Mouse (Mus musculus): ENCODE results near the gene Oas1h.
"Not testable (repeated sequence)": the region's sequence is repeated elsewhere in the genome, so short reads cannot be mapped to it uniquely, and the experiment has no call there.

Gene Oas1h

GRCm38 (mm10) chr5:120881681-120882080, 20.5 kb downstream of the Oas1h start:
- not testable (repeated sequence) for DNase-seq (ENCODE audit: low read depth, low spot score)

DNA sequence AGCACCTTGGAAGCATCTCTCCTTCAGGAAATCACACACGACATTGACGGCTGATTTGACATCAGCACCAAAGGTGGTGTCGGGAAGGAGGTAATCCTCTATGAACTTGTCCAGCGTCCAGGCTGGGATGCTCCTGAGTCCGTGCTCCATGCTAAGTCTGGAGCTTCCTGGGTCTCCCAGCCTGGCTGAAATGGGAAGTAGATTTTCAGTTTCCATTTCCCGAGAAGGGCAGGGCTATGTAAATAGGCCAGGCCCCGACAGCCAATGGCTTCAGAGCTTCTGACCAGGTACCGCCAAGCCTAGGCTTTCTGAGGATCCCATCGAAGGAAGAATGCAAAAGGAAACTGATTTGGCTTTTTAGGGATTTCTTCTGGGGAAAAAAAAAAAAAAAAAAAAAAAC, 26.2 kb downstream of the Oas1h start, which contains the start of gene Oas1g:
TSS of gene Oas1g (minus strand) at position 201 of the 400 bp plus-strand sequence.
- DNase-seq (ENCODE audit: low read depth, low spot score) = not testable (repeated sequence)

- DNase-seq (ENCODE audit: low read depth, low spot score) = no peak
Observed at GRCm38 (mm10) chr5:120887831-120888230, 26.6 kb downstream of the Oas1h start.

DNA sequence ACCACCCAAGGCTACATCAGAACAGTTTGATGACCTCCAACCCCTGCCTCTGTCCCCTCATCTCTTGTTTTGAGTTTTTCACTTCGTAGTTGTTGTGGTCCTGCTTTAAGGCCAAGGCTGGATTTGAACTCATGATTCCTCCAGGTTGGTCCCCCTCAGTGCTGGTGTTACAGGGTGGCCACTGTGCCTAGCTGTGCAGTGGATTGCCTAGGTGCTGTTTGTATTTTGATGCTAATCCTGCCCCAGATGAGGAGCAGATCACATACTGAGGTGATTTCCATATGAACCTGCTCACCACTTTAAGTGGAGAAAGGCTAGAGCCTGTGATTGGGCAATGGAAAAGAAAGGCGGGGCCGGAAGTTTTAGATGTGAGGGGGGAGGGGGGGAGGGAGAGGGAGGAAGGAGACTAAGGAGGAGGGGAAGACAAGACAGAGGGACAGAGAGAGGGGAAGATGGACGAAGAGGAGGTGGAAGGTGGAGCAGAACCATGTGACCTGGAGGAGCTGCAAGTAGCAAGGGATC, 27.1 kb downstream of the Oas1h start:
- DNase-seq (ENCODE audit: low read depth, low spot score) = not testable (repeated sequence)

- DNase-seq (ENCODE audit: low read depth, low spot score) = no peak
Observed at GRCm38 (mm10) chr5:120890026-120890425, 28.8 kb downstream of the Oas1h start.

DNA sequence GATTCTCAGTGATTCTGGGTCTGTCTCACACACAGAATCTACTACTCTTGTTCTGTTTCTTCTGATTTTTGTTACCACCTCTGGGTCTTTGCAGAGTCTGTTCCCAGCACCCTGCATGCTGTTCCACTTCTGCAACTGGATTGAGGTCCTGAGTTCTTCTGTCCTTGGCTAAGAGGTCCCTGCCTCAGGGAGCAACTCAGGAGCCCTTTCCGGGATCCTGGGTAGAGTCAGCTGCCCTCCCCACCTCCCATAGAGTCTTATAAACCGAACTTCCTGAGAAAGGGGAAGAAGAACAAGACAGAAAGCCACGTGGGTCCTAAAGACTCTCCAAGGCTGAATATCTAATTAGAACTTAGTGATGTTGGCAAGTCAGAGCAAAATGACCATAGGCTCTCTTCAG, 29.8 kb downstream of the Oas1h start:
- DNase-seq (ENCODE audit: low read depth, low spot score) = no peak

DNA sequence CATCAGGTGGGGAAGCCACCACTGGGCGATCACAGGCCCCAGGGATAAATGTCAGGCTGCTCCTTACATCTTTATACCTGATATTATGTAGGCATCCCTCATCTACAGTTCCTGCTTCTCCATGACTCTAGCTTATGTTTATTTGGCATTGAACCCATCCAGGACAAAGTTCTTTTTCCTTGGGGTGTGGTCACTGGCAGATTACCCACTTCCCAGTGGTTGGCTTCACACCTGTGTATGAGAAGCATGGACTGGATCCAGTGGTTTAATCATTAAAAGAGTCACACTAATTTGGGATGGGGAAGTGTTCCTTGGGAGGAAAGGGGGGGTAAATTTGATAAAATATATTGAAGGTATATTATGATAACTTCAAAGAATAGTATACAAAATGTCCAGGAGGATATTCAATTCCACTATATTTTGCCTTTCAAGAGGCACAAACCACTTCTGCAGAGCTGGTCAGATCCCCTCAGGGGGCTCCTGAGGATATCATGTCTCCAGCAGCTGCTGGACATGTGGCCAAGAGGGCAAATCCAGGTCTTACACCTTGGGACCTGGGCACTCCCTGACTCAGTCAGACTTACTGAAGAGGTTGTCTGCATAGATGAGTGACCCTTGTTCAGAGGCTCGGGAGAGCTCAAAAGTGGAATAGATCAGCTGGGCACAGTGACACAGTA, 30.5 kb downstream of the Oas1h start:
- DNase-seq (ENCODE audit: low read depth, low spot score) = not testable (repeated sequence)

DNA sequence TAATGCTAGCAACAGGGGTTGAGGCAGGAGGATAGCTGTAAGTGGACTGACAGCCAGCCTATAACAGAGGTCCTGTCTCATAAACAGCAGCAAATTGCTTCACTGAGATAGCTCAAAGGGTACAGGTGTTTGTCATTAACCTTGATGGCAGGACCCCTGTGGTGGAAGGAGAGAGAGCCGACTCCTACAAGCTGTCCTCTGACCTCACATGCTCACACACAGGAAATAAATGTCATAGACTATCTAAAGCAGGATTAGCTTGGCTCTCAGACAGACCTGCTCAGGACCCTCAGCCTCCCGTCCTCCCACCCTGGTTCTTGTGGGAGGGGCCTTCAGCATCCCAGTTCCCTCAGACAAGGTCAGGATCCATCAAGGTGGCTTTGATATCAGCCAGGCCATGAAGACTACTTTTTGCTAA, 31.0 kb downstream of the Oas1h start:
- DNase-seq (ENCODE audit: low read depth, low spot score) = no peak

DNA sequence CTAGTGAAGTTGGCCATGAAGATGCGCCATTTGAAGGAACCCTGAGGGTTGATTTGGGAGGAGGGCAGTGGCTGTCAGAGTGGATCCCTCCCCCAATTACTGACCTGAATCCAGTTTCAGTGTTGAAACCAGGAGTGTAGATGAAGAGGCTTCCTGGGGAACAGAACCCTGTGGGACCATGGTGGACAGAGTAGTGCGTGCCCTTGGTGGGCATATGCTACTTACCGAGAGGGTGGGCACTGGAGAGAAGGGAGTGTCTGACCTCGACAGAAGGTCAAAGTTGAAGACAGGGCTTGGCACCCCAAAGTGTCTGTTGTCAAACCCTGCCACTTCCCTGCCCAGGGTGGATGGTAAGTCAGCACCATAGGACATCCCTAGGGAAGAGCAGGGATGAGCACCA, 32.6 kb downstream of the Oas1h start:
- not testable (repeated sequence) for DNase-seq (ENCODE audit: low read depth, low spot score)

- not testable (repeated sequence) for DNase-seq (ENCODE audit: low read depth, low spot score)
Observed at GRCm38 (mm10) chr5:120894692-120895091, 33.5 kb downstream of the Oas1h start.

DNA sequence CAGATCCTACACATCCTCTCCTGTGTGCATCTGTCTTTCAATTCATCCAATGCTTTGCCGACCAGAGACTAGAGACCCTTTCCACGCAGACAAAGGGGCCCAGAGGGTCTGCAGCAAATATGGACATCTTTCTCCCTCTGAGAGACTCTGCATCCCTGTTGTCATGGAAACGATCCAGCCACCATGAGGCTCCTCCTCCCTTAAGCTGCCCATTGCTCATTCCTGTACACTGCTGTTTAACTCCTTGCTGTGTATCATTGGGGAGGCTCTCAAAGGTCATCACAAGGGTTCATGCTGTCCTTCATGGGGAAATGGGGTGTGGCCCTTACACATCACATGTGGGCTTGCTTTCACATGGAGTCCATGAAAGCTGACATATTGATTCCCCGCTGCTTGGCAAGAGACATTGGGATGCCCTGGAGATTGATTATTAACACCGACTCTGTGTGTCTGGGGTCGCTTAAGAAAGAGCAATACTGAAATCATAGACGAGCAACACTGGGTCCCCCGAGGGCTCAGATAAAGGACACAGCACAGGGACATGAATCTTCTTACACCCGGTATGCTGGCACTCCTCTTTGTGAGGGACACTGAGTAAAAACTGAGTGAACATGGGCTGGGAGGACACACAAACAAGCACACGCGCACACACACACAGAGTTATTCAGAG, 34.1 kb downstream of the Oas1h start:
- DNase-seq (ENCODE audit: low read depth, low spot score) = no peak

DNA sequence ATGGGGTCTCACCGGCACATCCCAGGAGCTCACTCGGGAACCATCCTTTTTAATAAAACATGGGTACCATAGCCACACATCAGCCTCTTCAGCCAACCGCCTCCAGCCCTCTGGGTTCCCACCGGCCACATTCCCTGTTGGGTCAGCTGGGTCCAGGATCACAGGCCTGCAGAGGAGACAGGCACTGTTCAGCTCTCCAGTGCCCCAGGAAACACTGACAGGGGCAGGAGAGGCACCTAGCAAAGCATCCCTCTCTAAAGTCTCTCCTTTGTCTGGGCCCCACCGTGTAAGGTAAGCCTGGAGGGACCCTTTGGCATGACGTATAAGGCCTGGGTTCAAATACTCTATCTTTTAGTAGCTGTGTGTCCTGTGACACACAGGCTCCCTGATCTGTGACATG, 37.1 kb downstream of the Oas1h start:
- no peak for DNase-seq (ENCODE audit: low read depth, low spot score)

- no peak for DNase-seq (ENCODE audit: low read depth, low spot score)
Observed at GRCm38 (mm10) chr5:120898726-120899125, 37.5 kb downstream of the Oas1h start.

DNA sequence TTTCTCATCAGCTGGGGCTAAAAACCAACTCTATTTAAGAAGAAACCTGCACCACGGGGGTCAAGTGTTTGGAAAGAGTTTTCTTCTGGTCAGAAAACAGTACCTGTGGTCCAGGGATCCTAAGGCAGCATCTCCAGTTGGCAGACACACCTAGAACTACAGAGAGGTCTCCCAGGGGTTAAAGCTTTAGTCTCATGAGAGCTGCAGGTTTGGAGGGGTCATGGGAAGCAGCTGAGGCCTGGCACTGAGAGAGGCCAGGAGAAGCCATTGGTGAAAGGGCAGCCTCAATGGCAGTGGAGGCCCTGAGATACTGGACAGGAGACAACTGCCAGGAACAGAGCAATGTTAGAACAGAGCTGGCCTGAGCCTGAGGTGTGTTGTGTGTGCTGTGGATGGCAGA, 39.4 kb downstream of the Oas1h start:
- DNase-seq (ENCODE audit: low read depth, low spot score) = no peak

DNA sequence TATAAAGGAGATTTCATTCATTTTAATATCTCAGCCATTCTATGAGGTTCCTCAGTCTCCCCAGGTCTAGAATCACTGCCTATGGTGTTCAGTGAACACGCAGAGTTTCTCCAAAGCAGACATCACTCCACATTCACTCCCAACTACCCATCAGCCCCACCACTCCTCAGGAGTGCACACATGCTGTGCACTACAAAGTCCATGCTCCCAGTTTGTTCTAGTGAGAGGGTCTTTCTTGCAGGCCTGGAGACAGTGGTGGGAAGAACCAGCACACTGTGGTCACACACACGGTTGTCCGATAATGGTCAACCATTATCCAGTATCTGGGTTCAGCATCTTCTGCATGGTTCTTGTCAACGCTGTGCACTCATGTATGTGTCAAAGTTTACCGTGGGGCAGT, 40.8 kb downstream of the Oas1h start:
- DNase-seq (ENCODE audit: low read depth, low spot score) = no peak

DNA sequence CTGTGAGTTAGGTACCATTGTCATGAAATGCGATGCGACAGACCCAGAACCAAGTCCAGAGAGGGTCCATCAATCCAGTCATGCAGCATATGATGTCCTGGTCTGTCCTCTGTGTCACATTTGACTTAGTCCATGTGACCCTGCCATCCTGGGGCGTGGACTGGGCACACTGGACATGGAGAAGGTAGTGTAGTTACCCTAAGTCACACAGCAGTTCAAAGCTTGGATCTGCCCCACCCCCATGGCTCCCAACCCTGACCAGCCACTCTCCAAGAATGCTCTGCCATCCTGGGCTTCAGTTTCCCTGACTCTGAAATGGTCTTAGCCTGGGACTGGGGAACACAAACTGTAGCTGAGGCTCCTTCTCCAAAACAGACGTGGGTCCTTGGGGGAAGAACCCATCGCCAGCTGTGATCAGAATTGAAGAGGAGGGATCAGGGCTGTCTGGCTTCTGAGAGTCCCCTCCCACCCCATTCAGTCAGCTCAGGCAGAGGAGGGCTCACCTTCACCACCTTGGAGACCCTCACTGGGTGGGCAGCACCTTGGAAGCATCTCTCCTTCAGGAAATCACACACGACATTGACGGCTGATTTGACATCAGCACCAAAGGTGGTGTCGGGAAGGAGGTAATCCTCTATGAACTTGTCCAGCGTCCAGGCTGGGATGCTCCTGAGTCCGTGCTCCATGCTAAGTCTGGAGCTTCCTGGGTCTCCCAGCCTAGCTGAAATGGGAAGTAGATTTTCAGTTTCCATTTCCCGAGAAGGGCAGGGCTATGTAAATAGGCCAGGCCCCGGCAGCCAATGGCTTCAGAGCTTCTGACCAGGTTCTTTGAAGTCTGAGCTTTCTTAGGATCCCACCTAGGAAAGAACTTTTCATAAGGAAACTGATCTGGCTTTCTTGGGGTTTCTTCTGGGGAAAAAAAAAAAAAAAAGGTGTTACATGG, 45.8 kb downstream of the Oas1h start, which contains the start of gene Oas1a:
TSS of gene Oas1a (minus strand) at position 731 of the 943 bp plus-strand sequence.
- not testable (repeated sequence) for DNase-seq (ENCODE audit: low read depth, low spot score)

DNA sequence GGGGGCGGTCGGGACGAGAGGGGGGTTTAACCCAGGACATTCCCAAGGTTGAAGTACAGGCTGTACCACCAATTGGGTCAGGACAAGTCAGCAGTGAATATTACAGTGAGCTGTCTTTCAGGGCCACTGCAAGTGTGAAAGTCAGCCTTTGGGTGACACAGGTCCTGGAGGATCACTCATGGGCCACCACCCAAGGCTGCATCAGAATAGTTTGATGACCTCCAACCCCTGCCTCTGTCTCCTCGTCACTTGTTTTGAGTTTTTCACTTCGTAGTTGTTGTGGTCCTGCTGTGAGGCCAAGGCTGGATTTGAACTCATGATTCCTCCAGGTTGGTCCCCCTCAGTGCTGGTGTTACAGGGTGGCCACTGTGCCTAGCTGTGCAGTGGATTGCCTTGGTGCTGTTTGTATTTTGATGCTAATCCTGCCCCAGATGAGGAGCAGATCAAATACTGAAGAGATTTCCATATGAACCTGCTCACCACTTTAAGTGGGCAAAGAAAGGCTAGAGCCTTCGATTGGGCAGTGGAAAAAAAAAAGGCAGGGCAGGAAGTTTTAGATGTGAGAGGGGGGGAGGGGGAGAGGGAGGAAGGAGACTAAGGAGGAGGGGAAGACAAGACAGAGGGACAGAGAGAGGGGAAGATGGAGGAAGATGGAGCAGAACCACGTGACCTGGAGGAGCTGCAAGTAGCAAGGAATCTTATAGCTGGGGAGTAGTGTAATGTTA, 47.1 kb downstream of the Oas1h start:
- no peak for DNase-seq (ENCODE audit: low read depth, low spot score)

- DNase-seq (ENCODE audit: low read depth, low spot score) = not testable (repeated sequence)
Observed at GRCm38 (mm10) chr5:120914204-120914603, 53.0 kb downstream of the Oas1h start, which contains the start of gene Oas1d. TSS of gene Oas1d (plus strand) at chr5:120914536.

DNA sequence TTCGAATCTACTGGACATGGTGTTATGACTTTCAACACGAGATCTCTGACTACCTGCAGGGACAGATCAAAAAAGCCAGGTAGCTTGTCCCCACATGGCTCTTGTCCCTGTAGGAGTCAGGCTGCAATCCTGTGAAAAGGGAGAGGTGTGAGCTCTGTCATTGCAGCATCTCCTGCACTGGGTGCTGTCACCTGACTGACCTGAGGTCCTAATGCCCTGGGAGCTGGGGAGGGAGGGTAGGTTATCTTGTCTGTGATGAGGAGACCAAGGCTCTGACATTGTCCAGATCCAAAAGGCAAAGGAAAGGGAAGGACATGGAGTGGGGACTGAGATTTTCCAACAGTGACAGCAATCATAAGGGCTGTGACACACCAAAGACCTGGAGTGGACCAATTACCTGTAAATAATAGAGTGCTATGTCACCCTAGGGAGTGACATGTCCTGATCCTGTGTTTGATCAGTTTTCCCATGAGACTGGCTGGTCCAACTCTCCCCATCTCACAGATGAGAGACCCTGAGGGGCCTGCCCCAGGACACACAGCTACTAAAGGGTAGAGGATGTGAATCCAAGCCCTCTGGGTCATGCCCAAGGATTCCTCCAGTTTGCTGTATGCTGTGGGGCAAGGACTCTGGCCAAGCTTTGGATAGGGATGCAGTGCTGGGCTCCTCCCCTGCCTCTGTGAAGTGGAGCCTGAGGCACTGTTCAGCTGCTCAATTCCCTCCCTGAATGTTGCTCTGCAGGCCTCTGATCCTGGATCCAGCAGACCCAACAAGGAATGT, 58.1 kb downstream of the Oas1h start:
- DNase-seq (ENCODE audit: low read depth, low spot score) = not testable (repeated sequence)

DNA sequence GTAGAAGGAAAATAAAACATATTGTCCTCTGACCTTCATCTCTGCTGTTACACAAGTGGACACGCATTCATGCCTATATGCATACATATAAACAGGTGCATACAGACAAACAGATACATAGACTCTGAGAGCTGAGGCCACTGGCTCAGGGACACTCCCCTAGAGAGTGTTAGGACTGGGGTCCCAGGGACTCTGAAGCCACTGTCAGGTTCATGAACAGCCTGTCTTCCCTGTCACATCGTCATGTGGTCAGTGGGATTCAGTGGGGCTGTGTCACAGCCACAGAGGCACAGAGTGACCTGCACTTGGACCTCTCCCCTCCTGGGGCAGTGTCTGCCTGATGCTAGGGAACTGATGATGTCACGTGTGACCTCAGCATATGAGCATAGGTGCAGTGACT, 59.1 kb downstream of the Oas1h start:
- no peak for DNase-seq (ENCODE audit: low read depth, low spot score)

Measured in mesoderm, embryonic 11.5 days (tissue).